Mouse (Mus musculus) intestine, embryonic 14.5 days (tissue): ENCODE results near the gene Gjc1. TPM values are rescaled to one million over a fixed set of nuclear protein-coding genes. Genes with fewer than 3 reads are reported as not detected.

ENCODE experiments used
- polyA plus RNA-seq: library from polyadenylated mRNA; unstranded; fragments of >200 nt; fragmentation: Nextera tagmentation; extraction: Ambion mirVana; gene quantifications from 2 replicates; pipeline ENCODE4 v1.2.1, GENCODE M21; 2014

The Gjc1 gene
- polyA plus RNA-seq, 1 experiment from 2014 or later: 47.7 TPM

Other genes starting within 250 kb of the Gjc1 start
- 13.5 and 15.7 TPM in 2 replicates for gene Gm11627, start 240.2 kb downstream of the Gjc1 start, polyA plus RNA-seq
- 20.4 and 21.9 TPM in 2 replicates for gene Fzd2, start 215.3 kb downstream of the Gjc1 start, polyA plus RNA-seq
- gene Meioc, start 156.0 kb downstream of the Gjc1 start, polyA plus RNA-seq: 0.31 and 1.3 TPM in 2 replicates
- 43.5 and 43.6 TPM in 2 replicates for gene Ccdc43, start 121.9 kb downstream of the Gjc1 start, polyA plus RNA-seq
- 4.9 and 5.8 TPM in 2 replicates for gene Adam11, start 58.3 kb downstream of the Gjc1 start, polyA plus RNA-seq
- not detected in 2 replicates for gene Higd1b, start 16.1 kb upstream of the Gjc1 start, polyA plus RNA-seq
- 180 and 184 TPM in 2 replicates for gene Eftud2, start 61.3 kb upstream of the Gjc1 start, polyA plus RNA-seq
- gene Ccdc103, start 61.5 kb upstream of the Gjc1 start, polyA plus RNA-seq: 0.81 and 1.2 TPM in 2 replicates
- not detected in 2 replicates for gene Fam187a, start 65.5 kb upstream of the Gjc1 start, polyA plus RNA-seq
- gene Gfap, start 81.2 kb upstream of the Gjc1 start, polyA plus RNA-seq: 0.28 and 0.58 TPM in 2 replicates
- 7.0 and 7.8 TPM in 2 replicates for gene Kif18b, start 105.4 kb upstream of the Gjc1 start, polyA plus RNA-seq
- 8.2 and 9.0 TPM in 2 replicates for gene C1ql1, start 127.0 kb upstream of the Gjc1 start, polyA plus RNA-seq
- 69.3 and 69.7 TPM in 2 replicates for gene Nmt1, start 208.5 kb upstream of the Gjc1 start, polyA plus RNA-seq
- gene Dcakd, start 208.6 kb upstream of the Gjc1 start, polyA plus RNA-seq: 164 and 183 TPM in 2 replicates